Mouse (Mus musculus) lung, postnatal 10 days (tissue): ENCODE data around the gene Glis3.
A peak's percentile ranks its signal among the peaks of the same experiment; 100 is the strongest.

Experiments used
- DNase-seq: peaks from one replicate; pipeline ENCODE4 v3.0.0; 2021

Gene Glis3

GRCm38 (mm10) chr19:28580499-28580898, 99.4 kb downstream of the Glis3 start:
- DNase-seq: no peak

GRCm38 (mm10) chr19:28579724-28580375, 100.0 kb downstream of the Glis3 start:
- DNase-seq: no peak

GRCm38 (mm10) chr19:28577023-28577422, 102.9 kb downstream of the Glis3 start:
- DNase-seq: peak; percentile 32

- no peak for DNase-seq
Observed at GRCm38 (mm10) chr19:28576619-28577018, 103.3 kb downstream of the Glis3 start.

- no peak for DNase-seq
Observed at GRCm38 (mm10) chr19:28573641-28574040, 106.2 kb downstream of the Glis3 start.

GRCm38 (mm10) chr19:28569856-28570255, 110.0 kb downstream of the Glis3 start:
- DNase-seq: no peak

GRCm38 (mm10) chr19:28567100-28567499, 112.8 kb downstream of the Glis3 start:
- DNase-seq: no peak

- DNase-seq: peak; percentile 14
Observed at GRCm38 (mm10) chr19:28566554-28566953, 113.3 kb downstream of the Glis3 start.

- no peak for DNase-seq
Observed at GRCm38 (mm10) chr19:28561697-28562002, 118.2 kb downstream of the Glis3 start.

- peak; percentile 11 for DNase-seq
Observed at GRCm38 (mm10) chr19:28560801-28561696, 118.8 kb downstream of the Glis3 start.

GRCm38 (mm10) chr19:28559836-28560235, 120.0 kb downstream of the Glis3 start:
- peak; percentile 23 for DNase-seq

- no peak for DNase-seq
Observed at GRCm38 (mm10) chr19:28559400-28559799, 120.5 kb downstream of the Glis3 start.

- DNase-seq: no peak
Observed at GRCm38 (mm10) chr19:28558661-28559060, 121.2 kb downstream of the Glis3 start.

GRCm38 (mm10) chr19:28557559-28558328, 122.1 kb downstream of the Glis3 start:
- peak; percentile 24 for DNase-seq

GRCm38 (mm10) chr19:28555181-28555929, 124.5 kb downstream of the Glis3 start:
- no peak for DNase-seq

GRCm38 (mm10) chr19:28550611-28551010, 129.3 kb downstream of the Glis3 start:
- no peak for DNase-seq

GRCm38 (mm10) chr19:28546933-28547332, 132.9 kb downstream of the Glis3 start:
- no peak for DNase-seq

- no peak for DNase-seq
Observed at GRCm38 (mm10) chr19:28545493-28545892, 134.4 kb downstream of the Glis3 start.

- DNase-seq: no peak
Observed at GRCm38 (mm10) chr19:28538813-28539212, 141.1 kb downstream of the Glis3 start.

GRCm38 (mm10) chr19:28534964-28535363, 144.9 kb downstream of the Glis3 start:
- no peak for DNase-seq

- no peak for DNase-seq
Observed at GRCm38 (mm10) chr19:28533576-28533975, 146.3 kb downstream of the Glis3 start.

GRCm38 (mm10) chr19:28531750-28532149, 148.1 kb downstream of the Glis3 start:
- DNase-seq: peak; percentile 24

GRCm38 (mm10) chr19:28530846-28531245, 149.0 kb downstream of the Glis3 start:
- peak; percentile 68 for DNase-seq
